Mouse (Mus musculus) brown adipose tissue, adult 24 weeks (tissue): Measurements from ENCODE around the gene Il17ra. TPM values are rescaled to one million over a fixed set of nuclear protein-coding genes. Genes with fewer than 3 reads are reported as not detected.

Source experiments
- H3K27ac ChIP-seq: fragments of 200-500 bp; replicated peaks from 2 replicates; pipeline ENCODE4 v1.5.1; 2012; ENCODE audit warnings: low read depth, mild to moderate bottlenecking, low read length
- H3K4me1 ChIP-seq: fragments of 200-500 bp; 2 replicates; pipeline ENCODE4 v1.6.1; 2012; ENCODE audit warnings: low read length, mixed read lengths; ENCODE audit not compliant: control insufficient read depth, insufficient read depth, insufficient read length
- H3K4me3 ChIP-seq: fragments of 200-500 bp; 2 replicates; pipeline ENCODE4 v1.5.1; 2012; ENCODE audit warnings: low read depth, mild to moderate bottlenecking, low read length, moderate library complexity; ENCODE audit not compliant: insufficient read depth
- polyA plus RNA-seq: library from polyadenylated mRNA; stranded (reverse); fragments of >200 nt; gene quantifications from 2 replicates; pipeline ENCODE4 v1.2.4, GENCODE M21; 2012; ENCODE audit not compliant: missing spikeins, insufficient read depth, insufficient read length

Il17ra gene
- polyA plus RNA-seq, 1 experiment: 2.0 TPM

DNA sequence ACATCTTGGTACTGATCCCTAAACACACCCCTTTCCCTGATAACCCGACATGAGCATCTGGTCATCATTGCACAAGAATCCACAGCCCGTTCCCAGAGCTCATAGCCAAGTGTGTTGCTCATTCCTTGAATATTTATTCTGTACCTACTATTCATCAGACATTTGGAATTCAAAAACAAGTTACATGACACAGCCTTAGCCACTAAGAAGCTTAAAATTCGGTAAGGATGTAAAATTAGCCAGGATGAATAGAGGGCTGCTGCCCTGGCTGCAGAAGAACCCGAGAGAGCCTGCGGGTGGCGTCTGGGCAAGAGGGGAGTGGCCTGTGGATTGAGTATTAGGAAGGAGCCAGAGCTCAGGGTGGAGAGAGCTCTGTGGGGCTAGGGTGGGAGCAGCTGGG, 19.7 kb downstream of the Il17ra start:
- Histone ChIP-seq H3K4me3 (peak overlapping the region; percentile 31; the same call in 1 of the 2 replicates), H3K4me1 (no peaks in the 10 kb centered on the region), H3K27ac (no peak overlapping the region)

- Histone ChIP-seq H3K4me3 (peak overlapping the region; percentile 31), H3K4me1 (no peaks in the 10 kb centered on the region), H3K27ac (no peak overlapping the region)
Observed at GRCm38 (mm10) chr6:120483211-120483626, 20.2 kb downstream of the Il17ra start.

GRCm38 (mm10) chr6:120485038-120485437, 22.0 kb downstream of the Il17ra start:
- Histone ChIP-seq H3K27ac (no peak overlapping the region), H3K4me3 (no peak overlapping the region), H3K4me1 (no peaks in the 10 kb centered on the region)

DNA sequence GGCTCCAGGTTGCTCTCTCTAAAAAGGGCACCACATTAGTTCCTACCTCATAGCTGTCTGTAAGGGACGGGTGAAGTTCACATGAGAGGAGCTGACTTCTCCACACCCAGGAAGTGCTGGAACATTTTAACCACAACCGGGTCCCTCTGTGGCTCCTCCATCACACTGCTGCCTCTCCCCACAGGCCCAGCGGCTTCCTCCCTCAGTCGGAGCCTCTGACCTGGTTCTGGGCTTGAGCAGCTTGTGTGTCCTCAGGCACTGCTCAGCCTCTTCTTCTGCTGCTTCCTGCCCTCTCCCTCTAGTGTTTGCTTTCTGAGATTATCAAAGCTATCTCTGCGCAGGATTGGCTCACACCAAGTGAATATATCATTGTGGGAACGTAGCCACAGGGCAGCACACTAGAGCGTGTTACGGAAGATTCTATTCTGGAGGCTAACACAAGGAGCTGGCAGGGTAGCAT, 23.0 kb downstream of the Il17ra start:
- no peaks in the 10 kb centered on the region for H3K4me1 ChIP-seq
- H3K4me3 ChIP-seq: no peak overlapping the region
- H3K27ac ChIP-seq: no peak overlapping the region

GRCm38 (mm10) chr6:120488647-120489046, 25.6 kb downstream of the Il17ra start:
- Histone ChIP-seq H3K4me1 (no peaks in the 10 kb centered on the region), H3K27ac (no peak overlapping the region), H3K4me3 (no peak overlapping the region)

- Histone ChIP-seq H3K27ac (no peak overlapping the region), H3K4me3 (no peak overlapping the region), H3K4me1 (no peaks in the 10 kb centered on the region)
Observed at GRCm38 (mm10) chr6:120489461-120489860, 26.4 kb downstream of the Il17ra start.

GRCm38 (mm10) chr6:120491064-120491463, 28.0 kb downstream of the Il17ra start:
- no peak overlapping the region for H3K27ac ChIP-seq
- no peaks in the 10 kb centered on the region for H3K4me1 ChIP-seq
- no peak overlapping the region for H3K4me3 ChIP-seq

- no peak overlapping the region for H3K27ac ChIP-seq
- H3K4me1 ChIP-seq: no peaks in the 10 kb centered on the region
- 0 out of 2 replicates have a peak overlapping the region, but pooled peaks have one; percentile 54 for H3K4me3 ChIP-seq
Observed at GRCm38 (mm10) chr6:120491862-120492498, 28.9 kb downstream of the Il17ra start.

DNA sequence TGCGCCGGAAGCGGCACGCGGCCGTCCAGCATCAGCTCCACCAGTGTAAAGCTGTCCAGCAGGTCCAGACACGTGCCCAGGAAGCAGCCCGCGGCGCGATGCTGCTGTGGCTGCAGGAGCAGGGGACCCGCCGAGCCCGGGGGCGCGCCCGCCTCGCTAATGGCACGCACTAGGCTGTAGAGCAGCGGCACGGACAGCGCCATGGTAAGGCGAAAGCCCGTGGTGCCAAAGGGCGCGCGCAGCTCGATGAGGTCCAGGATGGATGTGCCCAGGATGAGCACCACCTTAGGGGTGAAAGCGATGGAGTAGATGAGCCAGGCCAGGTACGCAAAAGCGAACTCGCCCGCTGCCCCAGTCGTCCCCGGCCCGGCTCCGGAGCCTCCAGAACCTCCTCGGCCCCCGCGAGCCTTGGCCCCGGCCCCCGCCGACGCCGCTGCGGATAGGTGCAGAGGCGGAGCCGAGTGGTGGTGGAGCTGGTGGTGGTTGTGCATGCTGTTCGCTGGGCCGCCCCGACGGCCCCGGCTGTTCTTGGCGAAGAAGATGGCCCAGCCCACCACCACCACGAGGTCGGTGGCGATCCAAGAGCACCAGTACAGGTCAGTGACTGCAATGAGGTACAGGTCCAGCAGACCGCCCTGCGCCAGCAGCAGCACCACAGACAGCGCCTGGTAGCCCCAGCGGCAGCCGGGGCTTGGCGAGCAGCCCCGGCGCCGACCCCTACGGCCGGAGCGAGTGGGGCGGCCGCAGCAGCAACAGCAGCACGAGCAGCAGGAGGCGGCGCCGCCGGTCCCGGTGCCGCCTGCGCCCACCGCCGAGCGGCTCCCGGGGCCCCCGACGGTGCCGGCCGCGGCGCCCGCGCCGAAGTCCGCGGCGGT, 29.7 kb downstream of the Il17ra start:
- Histone ChIP-seq H3K4me1 (no peaks in the 10 kb centered on the region), H3K27ac (no peak overlapping the region), H3K4me3 (peak overlapping the region; percentile 54)

DNA sequence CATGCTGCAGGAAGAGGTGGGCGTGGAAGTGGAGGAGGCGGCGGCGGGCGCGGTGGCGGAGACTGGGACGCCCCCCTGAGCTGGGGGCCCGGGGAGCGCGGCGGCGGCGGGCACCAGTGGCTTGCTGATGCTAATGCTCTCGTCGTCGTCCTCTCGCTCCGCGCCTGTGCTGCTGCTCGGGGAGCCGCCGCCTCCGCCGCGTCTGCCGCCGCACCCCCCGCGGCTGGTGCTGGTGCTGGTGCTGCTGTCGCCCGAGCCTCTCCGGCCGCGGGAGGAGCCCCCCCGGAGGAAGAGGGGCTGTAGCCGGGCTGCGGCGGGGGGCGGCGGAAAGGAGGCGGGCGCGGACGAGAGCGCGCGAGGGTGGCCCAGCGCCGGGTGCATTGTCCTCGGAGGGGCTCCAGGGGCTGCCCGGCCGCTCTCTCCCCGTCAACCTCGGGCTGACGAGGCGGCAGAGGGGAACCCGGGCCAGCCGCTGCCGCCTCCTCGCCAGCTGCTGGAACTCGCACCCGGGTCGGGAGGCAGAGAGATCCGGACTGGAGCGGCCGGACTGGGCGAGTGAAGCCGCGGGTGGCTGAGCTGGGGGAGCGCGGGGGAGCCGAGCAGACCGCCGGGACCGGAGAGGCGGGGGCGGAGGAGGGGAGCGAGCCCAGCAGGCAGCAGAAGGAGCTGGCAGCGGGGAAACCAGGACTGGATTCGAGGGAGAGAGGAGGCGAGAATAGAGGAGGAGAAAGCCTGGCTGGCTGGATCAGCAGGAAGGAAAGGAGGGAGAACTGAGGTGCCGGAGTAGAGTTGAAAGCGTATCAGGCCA, 30.5 kb downstream of the Il17ra start, which contains the start of gene Tmem121b:
Tmem121b (minus strand) TSS at position 434 of the 808 bp plus-strand sequence.
- Histone ChIP-seq H3K4me3 (peak within 1 kb of the TSS; percentile 54), H3K27ac (no peak within 1 kb of the TSS), H3K4me1 (no peaks in the 10 kb centered on the region)

DNA sequence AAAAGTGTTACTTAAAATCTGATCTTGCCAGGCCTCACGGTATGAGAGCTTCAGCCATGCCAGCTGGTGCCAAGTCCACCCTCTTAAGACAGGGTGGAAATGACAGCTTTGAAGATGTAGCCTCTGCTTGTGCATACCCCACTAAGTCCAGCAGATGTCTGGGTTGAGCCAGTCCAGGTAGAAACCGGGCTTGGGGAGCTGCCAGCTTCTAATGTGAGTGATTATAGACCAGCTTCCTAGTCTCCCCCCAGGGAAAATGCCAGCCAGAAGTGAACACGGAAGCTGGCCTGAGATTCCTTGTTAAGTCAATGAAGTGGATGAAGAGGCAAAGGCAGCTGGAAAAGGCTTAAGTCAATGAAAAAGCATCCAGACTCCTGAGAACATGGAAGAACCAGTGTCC, 33.5 kb downstream of the Il17ra start:
- Histone ChIP-seq H3K4me3 (no peak overlapping the region), H3K4me1 (no peaks in the 10 kb centered on the region), H3K27ac (no peak overlapping the region)

GRCm38 (mm10) chr6:120504051-120504450, 41.0 kb downstream of the Il17ra start:
- Histone ChIP-seq H3K27ac (no peak overlapping the region), H3K4me3 (no peak overlapping the region), H3K4me1 (no peaks in the 10 kb centered on the region)

- H3K4me3 ChIP-seq: no peak overlapping the region
- no peaks in the 10 kb centered on the region for H3K4me1 ChIP-seq
- no peak overlapping the region for H3K27ac ChIP-seq
Observed at GRCm38 (mm10) chr6:120505531-120505930, 42.5 kb downstream of the Il17ra start.

DNA sequence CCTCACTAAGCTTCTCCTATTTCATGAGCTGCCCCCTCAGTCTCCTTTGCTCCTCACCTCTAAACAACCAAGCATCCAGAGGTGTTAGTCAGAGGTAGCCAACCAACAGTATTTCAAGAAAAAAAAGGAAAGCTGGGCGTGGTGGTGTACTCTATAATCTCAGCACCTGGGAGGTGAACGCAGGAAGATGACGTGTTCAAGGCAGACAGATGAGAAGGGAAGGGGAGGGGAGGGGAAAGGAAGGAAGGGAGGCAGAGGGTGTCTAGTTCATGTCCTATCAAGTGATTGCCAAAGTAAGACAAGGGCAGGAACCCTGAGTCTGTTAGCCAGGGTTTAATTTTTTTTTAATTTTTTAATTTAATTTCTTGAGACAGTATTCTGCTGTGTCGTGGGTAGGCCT, 45.6 kb downstream of the Il17ra start:
- H3K27ac ChIP-seq: no peak overlapping the region
- H3K4me3 ChIP-seq: no peak overlapping the region

GRCm38 (mm10) chr6:120509975-120510374, 46.9 kb downstream of the Il17ra start:
- no peak overlapping the region for H3K4me3 ChIP-seq
- H3K27ac ChIP-seq: no peak overlapping the region
- no peaks in the 10 kb centered on the region for H3K4me1 ChIP-seq

More for the DNA sequence above, 45.6 kb downstream of the Il17ra start:
- no peaks in the 10 kb centered on the region for H3K4me1 ChIP-seq
